Mouse (Mus musculus) heart, embryonic 12.5 days (tissue): ENCODE data around the gene Chil1. TPM values are rescaled to one million over a fixed set of nuclear protein-coding genes. Genes with fewer than 3 reads are reported as not detected.

Experiments
- ATAC-seq: fragments of 200-750 bp; cut with Nextera tagmentation; 2 replicates; pipeline ENCODE4 v1.8.0; 2017; ENCODE audit warnings: moderate TSS enrichment, moderate library complexity; ENCODE audit not compliant: insufficient number of reproducible peaks, low FRiP score
- H3K27ac ChIP-seq: fragments of 300-500 bp; sonication (generic); 2 replicates; pipeline ENCODE4 v1.5.1; 2016; ENCODE audit warnings: mild to moderate bottlenecking, moderate library complexity; ENCODE audit not compliant: poor library complexity, severe bottlenecking
- H3K27me3 ChIP-seq: fragments of 300-500 bp; sonication (generic); replicated peaks from 2 replicates; pipeline ENCODE4 v1.6.1; 2016; ENCODE audit warnings: mild to moderate bottlenecking, moderate library complexity
- H3K36me3 ChIP-seq: fragments of 300-500 bp; sonication (generic); 2 replicates; pipeline ENCODE4 v1.6.1; 2016; ENCODE audit warnings: mild to moderate bottlenecking, moderate library complexity
- H3K4me1 ChIP-seq: fragments of 300-500 bp; sonication (generic); replicated peaks from 2 replicates; pipeline ENCODE4 v1.6.1; 2016; ENCODE audit warnings: mild to moderate bottlenecking
- H3K4me2 ChIP-seq: fragments of 300-500 bp; sonication (generic); 2 replicates; pipeline ENCODE4 v1.6.1; 2016; ENCODE audit warnings: mild to moderate bottlenecking, moderate library complexity
- H3K4me3 ChIP-seq: fragments of 300-500 bp; sonication (generic); 2 replicates; pipeline ENCODE4 v1.5.1; 2016; ENCODE audit warnings: mild to moderate bottlenecking
- H3K9ac ChIP-seq: fragments of 300-500 bp; sonication (generic); 2 replicates; pipeline ENCODE4 v1.6.1; 2016; ENCODE audit warnings: mild to moderate bottlenecking, moderate library complexity
- H3K9me3 ChIP-seq: fragments of 300-500 bp; sonication (generic); replicated peaks from 2 replicates; pipeline ENCODE4 v1.6.1; 2016; ENCODE audit warnings: mild to moderate bottlenecking, moderate library complexity
- WGBS: fragments of 180-500 bp; shearing (Covaris S2); methylation state at CpG from one replicate; pipeline ENCODE4 v1.1.7; 2016; 5-methylcytosine and 5-hydroxymethylcytosine counted together
- polyA plus RNA-seq: library from polyadenylated mRNA; unstranded; fragments of >200 nt; fragmentation: Nextera tagmentation; extraction: Ambion mirVana; gene quantifications from 2 replicates; pipeline ENCODE4 v1.2.1, GENCODE M21; 2016

Gene Chil1
- polyA plus RNA-seq, 1 experiment from 2014 or later = 1.3 TPM

- Histone ChIP-seq H3K27me3 (no peaks in the 10 kb centered on the region), H3K4me3 (no peak overlapping the region), H3K4me2 (no peak overlapping the region), H3K27ac (no peak overlapping the region), H3K4me1 (peaks cover 7% of the 10 kb centered on the region), H3K9me3 (no peaks in the 10 kb centered on the region), H3K36me3 (no peaks in the 10 kb centered on the region), H3K9ac (no peak overlapping the region)
- 67% methylated on average over 7 of the region's 7 CpGs for whole genome bisulfite sequencing
- ATAC-seq = no peak
These were observed 8.9 kb upstream of the Chil1 start for GRCm38 (mm10) chr1:134173081-134173480.

GRCm38 (mm10) chr1:134177976-134178375, 4.0 kb upstream of the Chil1 start:
- no peak overlapping the region for H3K4me3 ChIP-seq
- no peak overlapping the region for H3K4me2 ChIP-seq
- peaks cover 11% of the 10 kb centered on the region for H3K4me1 ChIP-seq
- H3K36me3 ChIP-seq = no peaks in the 10 kb centered on the region
- 82% methylated on average over 5 of the region's 5 CpGs for WGBS
- no peak overlapping the region for H3K27ac ChIP-seq
- no peak overlapping the region for H3K9ac ChIP-seq
- no peaks in the 10 kb centered on the region for H3K9me3 ChIP-seq
- no peak for ATAC-seq
- no peaks in the 10 kb centered on the region for H3K27me3 ChIP-seq

GRCm38 (mm10) chr1:134184089-134184488, 2.1 kb downstream of the Chil1 start:
- peaks cover 13% of the 10 kb centered on the region for H3K4me1 ChIP-seq
- no peak overlapping the region for H3K4me3 ChIP-seq
- ATAC-seq = no peak
- H3K9me3 ChIP-seq = no peaks in the 10 kb centered on the region
- H3K27me3 ChIP-seq = peaks cover 8% of the 10 kb centered on the region; the same call in 1 of the 2 replicates
- H3K4me2 ChIP-seq = no peak overlapping the region
- H3K36me3 ChIP-seq = no peaks in the 10 kb centered on the region
- H3K9ac ChIP-seq = no peak overlapping the region
- no peak overlapping the region for H3K27ac ChIP-seq
- WGBS = 74% methylated on average over 4 of the region's 4 CpGs

GRCm38 (mm10) chr1:134188217-134188616, 6.2 kb downstream of the Chil1 start:
- H3K4me2 ChIP-seq = no peak overlapping the region
- H3K27ac ChIP-seq = no peak overlapping the region
- 79% methylated on average over 5 of the region's 5 CpGs for WGBS
- no peak overlapping the region for H3K9ac ChIP-seq
- H3K4me3 ChIP-seq = no peak overlapping the region
- peaks cover 22% of the 10 kb centered on the region for H3K27me3 ChIP-seq
- no peaks in the 10 kb centered on the region for H3K9me3 ChIP-seq
- ATAC-seq = no peak
- peaks cover 12% of the 10 kb centered on the region for H3K4me1 ChIP-seq
- H3K36me3 ChIP-seq = no peaks in the 10 kb centered on the region

GRCm38 (mm10) chr1:134188989-134189729, 7.2 kb downstream of the Chil1 start:
- no peaks in the 10 kb centered on the region for H3K9me3 ChIP-seq
- WGBS = 23% methylated on average over 12 of the region's 12 CpGs
- H3K9ac ChIP-seq = no peak overlapping the region
- no peaks in the 10 kb centered on the region for H3K36me3 ChIP-seq
- peaks cover 19% of the 10 kb centered on the region; the same call in 1 of the 2 replicates for H3K27me3 ChIP-seq
- no peak overlapping the region for H3K4me3 ChIP-seq
- no peak overlapping the region; the same call in 1 of the 2 replicates for H3K4me2 ChIP-seq
- peaks cover 21% of the 10 kb centered on the region for H3K4me1 ChIP-seq
- no peak overlapping the region for H3K27ac ChIP-seq
- no peak for ATAC-seq

- Histone ChIP-seq H3K27ac (no peak overlapping the region), H3K36me3 (no peaks in the 10 kb centered on the region), H3K9ac (no peak overlapping the region), H3K4me3 (no peak overlapping the region), H3K4me2 (no peak overlapping the region), H3K9me3 (no peaks in the 10 kb centered on the region), H3K4me1 (peaks cover 41% of the 10 kb centered on the region), H3K27me3 (peaks cover 19% of the 10 kb centered on the region; the same call in 1 of the 2 replicates)
- 78% methylated on average over 5 of the region's 5 CpGs for WGBS
- no peak for ATAC-seq
These were observed 9.2 kb downstream of the Chil1 start for GRCm38 (mm10) chr1:134191192-134191591.

- peaks cover 45% of the 10 kb centered on the region for H3K4me1 ChIP-seq
- H3K9ac ChIP-seq = no peak overlapping the region
- no peak overlapping the region for H3K4me3 ChIP-seq
- no peaks in the 10 kb centered on the region for H3K36me3 ChIP-seq
- no peak for ATAC-seq
- H3K9me3 ChIP-seq = no peaks in the 10 kb centered on the region
- WGBS = 34% methylated on average over 4 of the region's 4 CpGs
- H3K4me2 ChIP-seq = no peak overlapping the region
- H3K27me3 ChIP-seq = peaks cover 19% of the 10 kb centered on the region; the same call in 1 of the 2 replicates
- H3K27ac ChIP-seq = no peak overlapping the region
These were observed 10.0 kb downstream of the Chil1 start for GRCm38 (mm10) chr1:134192024-134192423.

- Histone ChIP-seq H3K4me1 (peaks cover 45% of the 10 kb centered on the region), H3K36me3 (no peaks in the 10 kb centered on the region), H3K4me2 (no peak within 1 kb of the TSS), H3K27ac (no peak within 1 kb of the TSS; the same call in 1 of the 2 replicates), H3K27me3 (peaks cover 19% of the 10 kb centered on the region; the same call in 1 of the 2 replicates), H3K9me3 (no peaks in the 10 kb centered on the region), H3K9ac (0 out of 2 replicates have a peak within 1 kb of the TSS, but pooled peaks have one; percentile 16), H3K4me3 (no peak within 1 kb of the TSS)
- ATAC-seq = no peak
- 68% methylated on average over 1 of the region's 1 CpGs for WGBS
These were observed 11.2 kb downstream of the Chil1 start, which contains the start of gene Mybph for GRCm38 (mm10) chr1:134193126-134193525. Mybph (plus strand) TSS chr1:134193448.

GRCm38 (mm10) chr1:134193674-134194197, 11.8 kb downstream of the Chil1 start:
- 0 out of 2 replicates have a peak overlapping the region, but pooled peaks have one; percentile 16 for H3K9ac ChIP-seq

GRCm38 (mm10) chr1:134194298-134195022, 12.5 kb downstream of the Chil1 start:
- peaks cover 40% of the 10 kb centered on the region for H3K4me1 ChIP-seq
- ATAC-seq = no peak
- WGBS = 55% methylated on average over 16 of the region's 16 CpGs

More at GRCm38 (mm10) chr1:134193674-134194197, 11.8 kb downstream of the Chil1 start:
- H3K9me3 ChIP-seq = no peaks in the 10 kb centered on the region
- peaks cover 45% of the 10 kb centered on the region for H3K4me1 ChIP-seq
- no peak overlapping the region for H3K4me3 ChIP-seq
- H3K27me3 ChIP-seq = peaks cover 19% of the 10 kb centered on the region; the same call in 1 of the 2 replicates
- no peak overlapping the region; the same call in 1 of the 2 replicates for H3K27ac ChIP-seq
- no peaks in the 10 kb centered on the region for H3K36me3 ChIP-seq
- no peak for ATAC-seq
- no peak overlapping the region for H3K4me2 ChIP-seq
- 56% methylated on average over 7 of the region's 7 CpGs for WGBS

GRCm38 (mm10) chr1:134195117-134195516, 13.1 kb downstream of the Chil1 start:
- peak; percentile 10; the same call in 1 of the 2 replicates for ATAC-seq
- Histone ChIP-seq H3K4me3 (no peak overlapping the region), H3K27me3 (peaks cover 11% of the 10 kb centered on the region; the same call in 1 of the 2 replicates), H3K9me3 (no peaks in the 10 kb centered on the region), H3K36me3 (no peaks in the 10 kb centered on the region), H3K27ac (peak overlapping the region; percentile 76), H3K4me2 (peak overlapping the region; percentile 25; the same call in 1 of the 2 replicates), H3K4me1 (peaks cover 39% of the 10 kb centered on the region), H3K9ac (no peak overlapping the region)
- WGBS = 30% methylated on average over 2 of the region's 2 CpGs

More at GRCm38 (mm10) chr1:134194298-134195022, 12.5 kb downstream of the Chil1 start:
- peaks cover 16% of the 10 kb centered on the region; the same call in 1 of the 2 replicates for H3K27me3 ChIP-seq
- H3K9me3 ChIP-seq = no peaks in the 10 kb centered on the region
- no peak overlapping the region for H3K9ac ChIP-seq
- no peak overlapping the region for H3K4me3 ChIP-seq
- no peaks in the 10 kb centered on the region for H3K36me3 ChIP-seq
- no peak overlapping the region for H3K4me2 ChIP-seq
- peak overlapping the region; percentile 76; the same call in 1 of the 2 replicates for H3K27ac ChIP-seq
